Mouse (Mus musculus) liver, embryonic 14.5 days (tissue): Measurements from ENCODE around the gene Prss45. TPM values are rescaled to one million over a fixed set of nuclear protein-coding genes. Genes with fewer than 3 reads are reported as not detected.

Source experiments
- ATAC-seq: fragments of 200-750 bp; cut with Nextera tagmentation; 2 replicates; pipeline ENCODE4 v1.8.0; 2017; ENCODE audit warnings: moderate number of reproducible peaks, mild to moderate bottlenecking, moderate library complexity; ENCODE audit not compliant: insufficient read depth
- DNase-seq, 3 experiments: peaks; one replicate each; pipeline ENCODE4 v3.0.0-alpha.2; 2012 to 2013; ENCODE audit warnings: low read depth in 3 of 3, low spot score in 3 of 3
- H3K27ac ChIP-seq: fragments of 300-500 bp; sonication (generic); 2 replicates; pipeline ENCODE4 v1.5.1; 2014; ENCODE audit warnings: moderate library complexity, mild to moderate bottlenecking, control low read depth, inconsistent platforms
- H3K27me3 ChIP-seq: fragments of 300-500 bp; sonication (generic); 2 replicates; pipeline ENCODE4 v1.6.1; 2014; ENCODE audit warnings: mild to moderate bottlenecking, low read length, moderate library complexity; ENCODE audit not compliant: control insufficient read depth, insufficient read depth
- H3K36me3 ChIP-seq: fragments of 300-500 bp; sonication (generic); replicated peaks from 2 replicates; pipeline ENCODE4 v1.6.1; 2014; ENCODE audit warnings: low read depth; ENCODE audit not compliant: control insufficient read depth, insufficient read depth
- H3K4me1 ChIP-seq, 2 experiments: fragments of 200-500 bp in 1 of 2; fragments of 300-500 bp in 1 of 2; sonication (generic) in 1 of 2; replicated peaks; 2 replicates each; pipeline ENCODE4 v1.6.1; 2012 to 2014; ENCODE audit warnings: antibody characterized with exemption in 1 of 2, inconsistent platforms in 1 of 2, low read length in 1 of 2; ENCODE audit not compliant: control insufficient read depth in 2 of 2, insufficient read depth in 2 of 2
- H3K4me2 ChIP-seq: fragments of 300-500 bp; sonication (generic); 2 replicates; pipeline ENCODE4 v1.6.1; 2014; ENCODE audit warnings: low read depth, mild to moderate bottlenecking, control low read depth, moderate library complexity
- H3K4me3 ChIP-seq, 2 experiments: fragments of 200-500 bp in 1 of 2; fragments of 300-500 bp in 1 of 2; sonication (generic) in 1 of 2; 2 replicates each; pipeline ENCODE4 v1.5.1; 2012 to 2014; ENCODE audit warnings: low read depth in 2 of 2, low read length in 2 of 2, mild to moderate bottlenecking in 2 of 2, control low read depth in 1 of 2, inconsistent platforms in 1 of 2, moderate library complexity in 1 of 2; ENCODE audit not compliant: insufficient read depth in 1 of 2
- H3K9ac ChIP-seq: fragments of 300-500 bp; sonication (generic); replicated peaks from 2 replicates; pipeline ENCODE4 v1.6.1; 2014; ENCODE audit warnings: mild to moderate bottlenecking, control low read depth, moderate library complexity
- H3K9me3 ChIP-seq: fragments of 300-500 bp; sonication (generic); 2 replicates; pipeline ENCODE4 v1.6.1; 2016; ENCODE audit warnings: low read length, mixed read lengths; ENCODE audit not compliant: control insufficient read depth
- CTCF ChIP-seq: IDR thresholded peaks from 2 replicates; pipeline ENCODE4 v1.5.1; 2016; ENCODE audit warnings: antibody characterized with exemption, low read depth, control low read depth
- EP300 ChIP-seq: IDR thresholded peaks from 2 replicates; pipeline ENCODE4 v1.6.1; 2016; ENCODE audit warnings: antibody characterized with exemption, low read depth
- WGBS: fragments of 180-500 bp; shearing (Covaris S2); extraction: QIAGEN DNeasy Blood & Tissue Kit; methylation state at CpG from one replicate; pipeline ENCODE4 v1.1.7; 2014; ENCODE audit not compliant: insufficient replicate concordance; 5-methylcytosine and 5-hydroxymethylcytosine counted together
- polyA plus RNA-seq, 2 experiments: library from polyadenylated mRNA; depleted of rRNA in 1 of 2; stranded (reverse) in 1 of 2; unstranded in 1 of 2; fragments of >200 nt; fragmentation: Nextera tagmentation in 1 of 2; extraction: Ambion mirVana in 1 of 2; gene quantifications; 2 replicates each; pipeline versions ENCODE4 v1.2.1 to v1.2.3; 2012 to 2014

Prss45 gene
- polyA plus RNA-seq, 2 experiments, result not detected

GRCm38 (mm10) chr9:110875288-110875695, 40.9 kb downstream of the Prss45 start:
- H3K4me2 ChIP-seq, result no peak overlapping the region
- no peak for DNase-seq
- H3K36me3 ChIP-seq, result no peaks in the 10 kb centered on the region
- H3K4me1 ChIP-seq, result peaks cover 0 to 7% of the 10 kb centered on the region in 2 experiments; a peak in 1 of 4 replicates
- H3K9me3 ChIP-seq, result no peaks in the 10 kb centered on the region
- H3K27ac ChIP-seq, result no peak overlapping the region
- peaks cover 28% of the 10 kb centered on the region for H3K27me3 ChIP-seq
- TF ChIP-seq EP300 (no peak), CTCF (no peak)
- 43% methylated on average over 4 of the region's 6 CpGs for WGBS
- peak; percentile 62 for ATAC-seq
- no peak overlapping the region for H3K9ac ChIP-seq
- no peak overlapping the region for H3K4me3 ChIP-seq

DNA sequence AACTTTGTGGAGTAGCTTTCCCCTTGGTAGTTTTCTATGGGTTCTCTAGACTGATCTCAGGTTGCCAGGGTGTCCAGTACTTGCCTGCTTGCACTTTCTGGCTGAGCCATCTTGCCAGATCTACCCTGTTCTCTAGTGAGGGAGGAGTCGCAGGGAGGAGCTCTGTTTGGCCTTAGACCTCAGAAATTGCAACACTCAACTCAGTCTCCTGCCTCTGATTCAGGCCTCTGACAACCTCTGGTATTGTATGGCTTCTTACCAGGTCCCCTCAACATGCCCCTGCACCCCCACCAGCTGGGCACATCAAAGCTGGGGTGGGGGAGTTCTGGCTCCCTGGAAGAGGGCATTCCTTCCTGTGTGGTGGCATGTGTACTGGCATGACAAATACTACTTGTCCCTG, 43.0 kb downstream of the Prss45 start:
- 50% methylated on average over 1 of the region's 1 CpGs for WGBS
- no peak overlapping the region for H3K4me2 ChIP-seq
- H3K9me3 ChIP-seq, result no peaks in the 10 kb centered on the region
- H3K4me3 ChIP-seq, result no peak overlapping the region
- ATAC-seq, result no peak
- no peak for DNase-seq
- no peaks in the 10 kb centered on the region for H3K36me3 ChIP-seq
- H3K27me3 ChIP-seq, result peaks cover 35% of the 10 kb centered on the region
- peaks cover 0 to 7% of the 10 kb centered on the region in 2 experiments; a peak in 1 of 4 replicates for H3K4me1 ChIP-seq
- TF ChIP-seq EP300, result no peak
- no peak for TF ChIP-seq CTCF
- no peak overlapping the region for H3K9ac ChIP-seq
- no peak overlapping the region for H3K27ac ChIP-seq

- peak; percentile 24; the same call in 1 of the 2 replicates for ATAC-seq
These were observed 43.5 kb downstream of the Prss45 start for GRCm38 (mm10) chr9:110877888-110878287.

GRCm38 (mm10) chr9:110879191-110879920, 45.0 kb downstream of the Prss45 start, which contains the start of gene Als2cl:
Gene Als2cl (plus strand): TSS chr9:110879870.
- Histone ChIP-seq H3K27ac (no peak within 1 kb of the TSS), H3K4me2 (peak within 1 kb of the TSS; percentile 55), H3K9me3 (no peaks in the 10 kb centered on the region), H3K27me3 (peaks cover 23% of the 10 kb centered on the region), H3K9ac (no peak within 1 kb of the TSS), H3K36me3 (no peaks in the 10 kb centered on the region), H3K4me1 (peaks cover 0 to 7% of the 10 kb centered on the region in 2 experiments; a peak in 1 of 4 replicates), H3K4me3 (peak within 1 kb of the TSS; percentile 49 to 53)
- TF ChIP-seq CTCF (no peak), EP300 (no peak)
- ATAC-seq (no peak), DNase-seq (no peak)
- 18% methylated on average over 12 of the region's 12 CpGs for WGBS

More at GRCm38 (mm10) chr9:110877888-110878287, 43.5 kb downstream of the Prss45 start:
- Histone ChIP-seq H3K27me3 (peaks cover 35% of the 10 kb centered on the region), H3K9me3 (no peaks in the 10 kb centered on the region), H3K4me2 (no peak overlapping the region), H3K27ac (no peak overlapping the region), H3K4me3 (no peak overlapping the region), H3K36me3 (no peaks in the 10 kb centered on the region), H3K9ac (no peak overlapping the region), H3K4me1 (peaks cover 0 to 7% of the 10 kb centered on the region in 2 experiments; a peak in 1 of 4 replicates)
- TF ChIP-seq CTCF (no peak), EP300 (no peak)
- 55% methylated on average over 5 of the region's 5 CpGs for WGBS
- DNase-seq, result no peak

DNA sequence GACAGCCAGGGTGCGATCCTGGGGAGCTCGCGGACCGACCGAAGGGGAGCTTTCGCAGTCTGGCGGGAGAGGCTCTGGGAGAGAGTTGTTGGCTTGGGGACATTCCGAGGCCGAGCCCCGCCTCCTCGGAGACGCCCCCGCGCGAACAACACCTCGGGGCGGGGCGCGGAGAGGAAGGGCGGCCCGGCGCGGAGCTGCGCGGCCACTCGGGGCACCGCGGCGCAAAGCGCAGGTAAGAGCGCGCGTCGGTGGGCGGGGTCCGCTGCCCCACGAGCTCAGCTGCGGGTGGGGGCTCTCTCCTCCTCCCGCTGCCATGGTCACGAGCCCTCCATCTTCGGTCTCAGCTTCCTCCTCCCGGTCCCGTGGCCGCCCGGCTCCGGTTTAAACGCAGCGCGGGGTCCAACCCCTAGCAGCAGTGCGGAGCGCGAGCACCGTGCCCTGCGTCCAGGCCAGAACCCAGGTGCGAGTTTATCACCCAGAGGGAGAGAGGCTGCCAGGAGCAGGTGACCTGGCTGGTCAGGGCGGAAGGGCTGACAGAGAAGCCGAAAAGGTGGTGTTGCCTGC, 45.7 kb downstream of the Prss45 start, which contains the start of gene Tmie:
Gene Tmie, minus strand, starts transcription at position 116 of the 564 bp plus-strand sequence.
- Histone ChIP-seq H3K36me3 (no peaks in the 10 kb centered on the region), H3K4me1 (peaks cover 0 to 5% of the 10 kb centered on the region in 2 experiments; a peak in 1 of 4 replicates), H3K9ac (no peak within 1 kb of the TSS), H3K27me3 (peaks cover 22% of the 10 kb centered on the region), H3K4me2 (peak within 1 kb of the TSS; percentile 55), H3K27ac (no peak within 1 kb of the TSS), H3K4me3 (peak within 1 kb of the TSS; percentile 49 to 53), H3K9me3 (no peaks in the 10 kb centered on the region)
- WGBS, result under 1% methylated on average over 47 of the region's 57 CpGs
- no peak for TF ChIP-seq EP300
- no peak for TF ChIP-seq CTCF
- ATAC-seq, result peak; percentile 39; the same call in 1 of the 2 replicates
- DNase-seq, result no peak
